8 mouse cellular contexts compared by ENCODE assay signal in the genomic region with DNA sequence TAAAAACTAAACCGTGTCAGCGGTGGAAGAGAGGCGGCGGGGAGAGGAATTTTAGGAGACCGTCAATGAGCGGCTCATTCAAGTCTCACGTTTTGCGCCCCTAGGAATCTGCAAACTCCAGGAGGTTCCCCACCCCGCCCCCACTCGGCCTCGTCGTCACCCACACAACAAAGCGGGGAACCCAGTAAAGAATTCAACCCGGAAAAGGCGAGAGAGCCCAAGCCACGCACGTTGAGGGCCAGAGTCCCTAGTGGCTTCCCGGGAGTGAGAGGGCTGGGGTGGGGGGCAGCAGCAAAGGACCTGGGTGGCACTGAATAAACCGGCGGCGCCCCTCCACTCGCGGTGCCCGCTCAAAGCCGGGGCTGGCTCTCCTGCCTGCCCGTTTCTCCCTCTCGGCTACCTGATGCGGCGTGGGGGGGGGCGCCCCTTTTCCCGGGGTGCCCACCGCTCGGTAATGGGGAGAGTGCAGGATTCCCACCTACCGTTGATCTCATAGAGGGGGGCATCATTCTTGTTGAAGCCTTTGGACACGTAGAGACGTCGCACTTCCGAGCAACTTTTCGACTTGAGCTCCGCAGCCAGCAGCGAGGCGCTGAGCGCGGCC. TPM values are rescaled to one million over a fixed set of nuclear protein-coding genes. Genes with fewer than 3 reads are reported as not detected.
DNase-seq lines count a peak whose midpoint lies in the region; ATAC-seq and TF ChIP-seq lines count a peak whose summit lies in the region.

No protein-coding gene starts in this region.

- no peaks in the 10 kb centered on the region for H3K36me3 ChIP-seq in heart, adult 2 months (ENCODE audit: control insufficient read depth, insufficient read depth, low read length)
- no peaks in the 10 kb centered on the region for H3K36me3 ChIP-seq in midbrain, embryonic 13.5 days

- no peak for TF ChIP-seq POLR2A in heart, adult 2 months (IDR thresholded peaks at IDR 0.05; ENCODE audit: insufficient read depth, low read depth, low read length)

- no peaks in the 10 kb centered on the region for H3K9me3 ChIP-seq in midbrain, embryonic 13.5 days

- H3K4me1 ChIP-seq in heart, adult 2 months (ENCODE audit: control insufficient read depth, insufficient read depth, low read length): no peaks in the 10 kb centered on the region
- peaks cover 7% of the 10 kb centered on the region; the same call in 1 of the 2 replicates for H3K4me1 ChIP-seq in midbrain, embryonic 13.5 days (replicated peaks)

- no peak for TF ChIP-seq EP300 in heart, adult 2 months (IDR thresholded peaks at IDR 0.05; ENCODE audit: insufficient read depth, low read depth, low read length)

- ATAC-seq in midbrain, embryonic 13.5 days: no peak; the same call in 1 of the 2 replicates
- no peak for ATAC-seq in granulocyte monocyte progenitor cell, adult 5-6 weeks (replicated peaks; ENCODE audit: poor library complexity, severe bottlenecking)

- peak overlapping the region; percentile 75 for H3K27ac ChIP-seq in heart, adult 2 months
- no peak overlapping the region for H3K27ac ChIP-seq in midbrain, embryonic 13.5 days

- H3K27me3 ChIP-seq in heart, adult 2 months (ENCODE audit: control insufficient read depth, insufficient read depth, low read length): no peaks in the 10 kb centered on the region
- peaks cover 14% of the 10 kb centered on the region; the same call in 1 of the 2 replicates for H3K27me3 ChIP-seq in midbrain, embryonic 13.5 days

- intact Hi-C loops in heart, postnatal 25 days (cut with DNase I): loop anchor here (5.0 kb wide), 2 partner anchors 47 to 208 kb away; no protein-coding TSS in a partner anchor
- intact Hi-C loops in heart, adult 2 months (cut with DNase I): loop anchor here (2.0 to 10.0 kb wide), 4 partner anchors 29 to 211 kb away; no protein-coding TSS in a partner anchor

- TF ChIP-seq CTCF in heart, adult 2 months (IDR thresholded peaks at IDR 0.05): no peak

- WGBS in heart, adult 2 months: 16% methylated on average over 43 of the region's 44 CpGs
- WGBS in midbrain, embryonic 13.5 days: 17% methylated on average over 43 of the region's 44 CpGs

- peak overlapping the region; percentile 69 for H3K4me2 ChIP-seq in midbrain, embryonic 13.5 days (replicated peaks)

- H3K79me2 ChIP-seq in heart, adult 2 months (replicated peaks; ENCODE audit: control insufficient read depth, insufficient read depth, low read length): no peaks in the 10 kb centered on the region

- peak overlapping the region; percentile 49 for H3K4me3 ChIP-seq in heart, adult 2 months
- H3K4me3 ChIP-seq in midbrain, embryonic 13.5 days (replicated peaks): peak overlapping the region; percentile 50

- peak overlapping the region; percentile 97 for H3K9ac ChIP-seq in heart, adult 2 months (ENCODE audit: low read depth, low read length)
- peak overlapping the region; percentile 61 for H3K9ac ChIP-seq in midbrain, embryonic 13.5 days (replicated peaks)

- peak; percentile 7 to 21 for DNase-seq in heart, adult 18-20 months
- no peak for DNase-seq in heart, postnatal 25 days (ENCODE audit: low spot score)
- DNase-seq in adrenal gland, postnatal 14 days: peak; percentile 47
- peak; percentile 20 to 53 for DNase-seq in heart, adult 2 months
- peak; percentile 36 for DNase-seq in kidney, postnatal 14 days
- DNase-seq in frontal cortex, adult 2 months (ENCODE audit: extremely low spot score in 1 of 2, low spot score in 1 of 2): no peak

RNA-seq across cellular contexts. Expression of a gene that starts 0.8 kb away (rescaled TPM):
- total RNA-seq in heart, adult 18-20 months (2021): 10 to 100 TPM; 32.0 to 35.6 TPM
- 10 to 100 TPM; 43.0 to 44.4 TPM for total RNA-seq in heart, postnatal 25 days (2021)
- 101 and 125 TPM in 2 replicates for total RNA-seq in adrenal gland, postnatal 14 days (2021)
- total RNA-seq in heart, adult 2 months (2021): 10 to 100 TPM; 33.6 to 34.4 TPM
- 21.8 and 27.1 TPM in 2 replicates for polyA plus RNA-seq in heart, adult 2 months (2012; rRNA removed)
- polyA plus RNA-seq in midbrain, embryonic 13.5 days (2015; fragmentation: Nextera tagmentation; extraction: Ambion mirVana): 11.2 and 13.3 TPM in 2 replicates
- total RNA-seq in granulocyte monocyte progenitor cell, adult 5-6 weeks (2014; fragmentation: Nextera tagmentation): not detected in 2 replicates
- not detected in 2 replicates for total RNA-seq in granulocyte monocyte progenitor cell, adult 5-6 weeks (2017)
- polyA plus RNA-seq in frontal cortex, adult 2 months (2012; rRNA removed): 8.3 and 11.5 TPM in 2 replicates

Comparison
In these comparisons a context has a peak if more than half of its experiments do, and no peak if none do; other contexts are left out.
1. DNase-seq: peak in heart, adult 18-20 months (2 of 2), adrenal gland, postnatal 14 days (single experiment), heart, adult 2 months (2 of 2) and kidney, postnatal 14 days (single experiment); none in heart, postnatal 25 days (single experiment) and frontal cortex, adult 2 months (0 of 2).
2. RNA of a gene that starts 0.8 kb away (total RNA-seq): 101 to 125 TPM in adrenal gland, postnatal 14 days, 43.0 to 44.4 TPM in heart, postnatal 25 days, 32.0 to 35.6 TPM in heart, adult 18-20 months and 33.6 to 34.4 TPM in heart, adult 2 months; not detected in granulocyte monocyte progenitor cell, adult 5-6 weeks; every median in the first group is over 10 times any median in the second.